Mouse (Mus musculus) heart, embryonic 13.5 days (tissue): ENCODE data around the gene Ank3. TPM values are rescaled to one million over a fixed set of nuclear protein-coding genes. Genes with fewer than 3 reads are reported as not detected.

Source experiments
- ATAC-seq: fragments of 200-750 bp; cut with Nextera tagmentation; 2 replicates; pipeline ENCODE4 v1.8.0; 2017; ENCODE audit warnings: moderate TSS enrichment; ENCODE audit not compliant: insufficient number of reproducible peaks, low FRiP score, low TSS enrichment; ENCODE audit errors: extremely low read depth
- H3K27ac ChIP-seq: fragments of 300-500 bp; sonication (generic); replicated peaks from 2 replicates; pipeline ENCODE4 v1.5.1; 2015; ENCODE audit warnings: moderate library complexity, mild to moderate bottlenecking, inconsistent platforms
- H3K27me3 ChIP-seq: fragments of 300-500 bp; sonication (generic); replicated peaks from 2 replicates; pipeline ENCODE4 v1.6.1; 2015; ENCODE audit warnings: mild to moderate bottlenecking, inconsistent platforms
- H3K36me3 ChIP-seq: fragments of 300-500 bp; sonication (generic); 2 replicates; pipeline ENCODE4 v1.6.1; 2015; ENCODE audit warnings: mild to moderate bottlenecking, inconsistent platforms
- H3K4me1 ChIP-seq: fragments of 300-500 bp; sonication (generic); 2 replicates; pipeline ENCODE4 v1.6.1; 2015; ENCODE audit warnings: inconsistent platforms
- H3K4me2 ChIP-seq: fragments of 300-500 bp; sonication (generic); 2 replicates; pipeline ENCODE4 v1.6.1; 2015; ENCODE audit warnings: inconsistent platforms, mild to moderate bottlenecking, moderate library complexity
- H3K4me3 ChIP-seq: fragments of 300-500 bp; sonication (generic); 2 replicates; pipeline ENCODE4 v1.5.1; 2015; ENCODE audit warnings: moderate library complexity, mild to moderate bottlenecking, inconsistent platforms
- H3K9ac ChIP-seq: fragments of 300-500 bp; sonication (generic); 2 replicates; pipeline ENCODE4 v1.6.1; 2015; ENCODE audit warnings: inconsistent platforms, mild to moderate bottlenecking, moderate library complexity
- H3K9me3 ChIP-seq: fragments of 300-500 bp; sonication (generic); 2 replicates; pipeline ENCODE4 v1.6.1; 2016; ENCODE audit warnings: inconsistent platforms
- WGBS: fragments of 180-500 bp; shearing (Covaris S2); methylation state at CpG from one replicate; pipeline ENCODE4 v1.1.7; 2015; ENCODE audit warnings: mixed read lengths; 5-methylcytosine and 5-hydroxymethylcytosine counted together
- polyA plus RNA-seq: library from polyadenylated mRNA; unstranded; fragments of >200 nt; fragmentation: Nextera tagmentation; extraction: Ambion mirVana; gene quantifications from 2 replicates; pipeline ENCODE4 v1.2.1, GENCODE M21; 2015

Ank3 gene
- polyA plus RNA-seq, 1 experiment from 2014 or later = 30.8 TPM

- H3K9ac ChIP-seq = no peak overlapping the region
- no peaks in the 10 kb centered on the region for H3K27me3 ChIP-seq
- no peak overlapping the region for H3K4me3 ChIP-seq
- H3K36me3 ChIP-seq = peaks cover 50% of the 10 kb centered on the region
- WGBS = 86% methylated on average over 9 of the region's 9 CpGs
- no peak for ATAC-seq
- peaks cover 4% of the 10 kb centered on the region for H3K4me1 ChIP-seq
- H3K4me2 ChIP-seq = no peak overlapping the region
- no peak overlapping the region for H3K27ac ChIP-seq
- H3K9me3 ChIP-seq = no peaks in the 10 kb centered on the region
These were observed 556.2 kb downstream of the Ank3 start for GRCm38 (mm10) chr10:69954657-69955267.

GRCm38 (mm10) chr10:69962226-69962625 is 563.7 kb downstream of the Ank3 start:
- Histone ChIP-seq H3K36me3 (peaks cover 17% of the 10 kb centered on the region), H3K4me3 (no peak overlapping the region), H3K4me2 (no peak overlapping the region), H3K4me1 (0 out of 2 replicates have a peak, but pooled peaks cover 2% of the 10 kb centered on the region), H3K27me3 (no peaks in the 10 kb centered on the region), H3K9me3 (no peaks in the 10 kb centered on the region), H3K27ac (no peak overlapping the region), H3K9ac (no peak overlapping the region)
- 77% methylated on average over 7 of the region's 7 CpGs for WGBS
- no peak for ATAC-seq

GRCm38 (mm10) chr10:69962976-69963375 is 564.4 kb downstream of the Ank3 start:
- Histone ChIP-seq H3K4me1 (0 out of 2 replicates have a peak, but pooled peaks cover 2% of the 10 kb centered on the region), H3K36me3 (peaks cover 17% of the 10 kb centered on the region), H3K4me3 (no peak overlapping the region), H3K4me2 (no peak overlapping the region), H3K27me3 (no peaks in the 10 kb centered on the region), H3K27ac (no peak overlapping the region), H3K9me3 (no peaks in the 10 kb centered on the region), H3K9ac (no peak overlapping the region)
- 84% methylated on average over 7 of the region's 7 CpGs for WGBS
- no peak for ATAC-seq

- H3K4me1 ChIP-seq = 0 out of 2 replicates have a peak, but pooled peaks cover 2% of the 10 kb centered on the region
- WGBS = 9% methylated on average over 5 of the region's 5 CpGs
- H3K9me3 ChIP-seq = no peaks in the 10 kb centered on the region
- no peaks in the 10 kb centered on the region for H3K27me3 ChIP-seq
- no peak overlapping the region for H3K9ac ChIP-seq
- H3K4me2 ChIP-seq = no peak overlapping the region
- no peak overlapping the region for H3K27ac ChIP-seq
- ATAC-seq = no peak
- H3K36me3 ChIP-seq = peaks cover 24% of the 10 kb centered on the region
- no peak overlapping the region for H3K4me3 ChIP-seq
These were observed 566.0 kb downstream of the Ank3 start for GRCm38 (mm10) chr10:69964611-69965010.

- ATAC-seq = no peak
- Histone ChIP-seq H3K36me3 (peaks cover 25% of the 10 kb centered on the region), H3K4me2 (no peak overlapping the region), H3K27me3 (no peaks in the 10 kb centered on the region), H3K27ac (no peak overlapping the region), H3K9ac (no peak overlapping the region), H3K4me1 (0 out of 2 replicates have a peak, but pooled peaks cover 2% of the 10 kb centered on the region), H3K4me3 (no peak overlapping the region), H3K9me3 (no peaks in the 10 kb centered on the region)
- WGBS = 73% methylated on average over 6 of the region's 6 CpGs
These were observed 566.5 kb downstream of the Ank3 start for GRCm38 (mm10) chr10:69965085-69965484.

- Histone ChIP-seq H3K36me3 (peaks cover 18% of the 10 kb centered on the region), H3K9ac (no peak overlapping the region), H3K4me3 (no peak overlapping the region), H3K4me1 (0 out of 2 replicates have a peak, but pooled peaks cover 2% of the 10 kb centered on the region), H3K4me2 (no peak overlapping the region), H3K27ac (no peak overlapping the region), H3K9me3 (no peaks in the 10 kb centered on the region), H3K27me3 (no peaks in the 10 kb centered on the region)
- WGBS = 66% methylated on average over 4 of the region's 4 CpGs
- no peak for ATAC-seq
These were observed 569.4 kb downstream of the Ank3 start for GRCm38 (mm10) chr10:69967994-69968393.

GRCm38 (mm10) chr10:69979636-69980035 is 581.1 kb downstream of the Ank3 start:
- no peak overlapping the region for H3K9ac ChIP-seq
- H3K36me3 ChIP-seq = peaks cover 86% of the 10 kb centered on the region
- no peak overlapping the region for H3K4me2 ChIP-seq
- ATAC-seq = no peak
- no peaks in the 10 kb centered on the region for H3K27me3 ChIP-seq
- no peak overlapping the region for H3K4me3 ChIP-seq
- H3K9me3 ChIP-seq = no peaks in the 10 kb centered on the region
- 93% methylated on average over 2 of the region's 2 CpGs for WGBS
- peaks cover 6% of the 10 kb centered on the region; the same call in 1 of the 2 replicates for H3K4me1 ChIP-seq
- no peak overlapping the region for H3K27ac ChIP-seq

GRCm38 (mm10) chr10:69981386-69982097 is 583.0 kb downstream of the Ank3 start:
- Histone ChIP-seq H3K4me1 (peaks cover 6% of the 10 kb centered on the region; the same call in 1 of the 2 replicates), H3K4me2 (peak overlapping the region; percentile 42), H3K9ac (no peak overlapping the region), H3K4me3 (no peak overlapping the region), H3K9me3 (no peaks in the 10 kb centered on the region), H3K27ac (no peak overlapping the region), H3K27me3 (no peaks in the 10 kb centered on the region), H3K36me3 (peaks cover 82% of the 10 kb centered on the region)
- ATAC-seq = peak; percentile 71
- 49% methylated on average over 21 of the region's 21 CpGs for WGBS

- no peak for ATAC-seq
- H3K4me1 ChIP-seq = peaks cover 6% of the 10 kb centered on the region; the same call in 1 of the 2 replicates
- H3K27ac ChIP-seq = no peak overlapping the region
- no peak overlapping the region for H3K4me2 ChIP-seq
- H3K9me3 ChIP-seq = no peaks in the 10 kb centered on the region
- no peak overlapping the region for H3K4me3 ChIP-seq
- 89% methylated on average over 4 of the region's 4 CpGs for WGBS
- H3K36me3 ChIP-seq = peaks cover 82% of the 10 kb centered on the region
- no peaks in the 10 kb centered on the region for H3K27me3 ChIP-seq
- no peak overlapping the region for H3K9ac ChIP-seq
These were observed 584.1 kb downstream of the Ank3 start for GRCm38 (mm10) chr10:69982701-69983100.

GRCm38 (mm10) chr10:69987496-69987895 is 588.9 kb downstream of the Ank3 start:
- Histone ChIP-seq H3K27ac (no peak overlapping the region), H3K4me2 (no peak overlapping the region), H3K4me1 (no peaks in the 10 kb centered on the region), H3K4me3 (no peak overlapping the region), H3K9me3 (peaks cover 27% of the 10 kb centered on the region), H3K27me3 (no peaks in the 10 kb centered on the region), H3K36me3 (peaks cover 94% of the 10 kb centered on the region), H3K9ac (no peak overlapping the region)
- 89% methylated on average over 11 of the region's 11 CpGs for WGBS
- ATAC-seq = no peak

GRCm38 (mm10) chr10:69997082-69997481 is 598.5 kb downstream of the Ank3 start:
- WGBS = 67% methylated on average over 8 of the region's 8 CpGs
- no peak for ATAC-seq
- H3K9me3 ChIP-seq = 0 out of 2 replicates have a peak, but pooled peaks cover 3% of the 10 kb centered on the region
- no peaks in the 10 kb centered on the region for H3K27me3 ChIP-seq
- H3K27ac ChIP-seq = no peak overlapping the region
- no peak overlapping the region for H3K9ac ChIP-seq
- H3K36me3 ChIP-seq = peaks cover 69% of the 10 kb centered on the region
- H3K4me1 ChIP-seq = no peaks in the 10 kb centered on the region
- no peak overlapping the region for H3K4me2 ChIP-seq
- no peak overlapping the region for H3K4me3 ChIP-seq
